Mouse (Mus musculus) liver (tissue): ENCODE data around the gene Ccdc134.

Experiments
- DNase-seq: peaks from one replicate; pipeline ENCODE4 v3.0.0-alpha.2; 2020; ENCODE audit warnings: mixed read lengths

Ccdc134 gene

DNA sequence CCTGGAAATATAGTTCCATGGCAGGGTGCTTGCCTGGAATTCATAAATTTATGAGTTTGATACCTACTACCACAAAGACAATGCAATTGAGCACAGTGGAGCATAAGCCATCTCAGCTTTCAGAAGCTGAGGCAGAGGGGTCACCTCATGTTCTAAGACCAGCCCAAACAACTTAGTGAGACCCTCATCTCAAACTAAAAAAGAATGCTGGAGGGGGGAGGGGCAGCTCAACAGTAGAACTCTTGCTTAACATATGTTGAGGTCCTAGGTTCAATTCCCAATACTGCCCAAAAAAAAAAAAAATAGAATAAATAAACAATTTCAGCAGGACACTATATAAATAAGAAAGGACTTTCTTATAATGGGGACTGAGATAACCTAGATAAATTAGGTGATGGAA, 22.3 kb downstream of the Ccdc134 start:
- DNase-seq = no peak

DNA sequence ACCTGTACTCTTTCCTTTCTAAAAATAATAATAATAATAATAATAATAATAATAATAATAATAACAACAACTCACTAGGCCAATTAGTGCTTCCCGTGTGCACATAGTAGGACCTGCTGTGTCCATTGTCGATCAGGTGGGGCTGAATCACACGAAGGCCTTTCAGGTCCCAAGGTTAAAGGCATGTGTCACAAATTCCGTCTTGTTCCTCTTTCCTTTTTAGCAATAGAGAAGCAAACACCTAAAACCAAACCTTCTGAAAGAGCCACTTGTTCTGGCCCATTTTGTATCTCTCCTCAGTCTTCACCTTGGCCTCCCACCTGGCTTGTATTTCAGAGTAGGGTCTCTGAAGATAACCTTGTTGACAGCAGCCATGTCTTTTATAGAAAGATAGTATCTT, 23.5 kb downstream of the Ccdc134 start:
- no peak for DNase-seq

DNA sequence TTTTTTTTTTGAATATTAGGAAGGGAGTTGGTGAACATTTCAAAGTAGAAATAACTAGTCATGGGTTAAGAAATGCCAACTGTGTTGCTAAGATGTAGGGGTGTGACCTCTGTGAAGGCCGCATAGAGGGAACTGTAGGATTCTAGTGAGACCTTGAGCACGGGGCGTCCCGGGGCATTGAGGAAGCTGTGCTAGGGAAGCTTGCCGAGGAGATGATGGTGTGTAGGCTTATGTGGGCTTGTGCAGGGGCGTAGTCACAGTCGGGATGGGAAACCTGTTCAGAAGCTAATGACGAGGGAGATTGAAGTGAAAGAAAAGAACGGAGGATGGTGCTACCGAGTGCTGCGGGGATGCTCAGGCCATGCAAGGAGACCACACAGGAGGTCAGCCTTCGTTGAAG, 24.3 kb downstream of the Ccdc134 start:
- DNase-seq = no peak

DNA sequence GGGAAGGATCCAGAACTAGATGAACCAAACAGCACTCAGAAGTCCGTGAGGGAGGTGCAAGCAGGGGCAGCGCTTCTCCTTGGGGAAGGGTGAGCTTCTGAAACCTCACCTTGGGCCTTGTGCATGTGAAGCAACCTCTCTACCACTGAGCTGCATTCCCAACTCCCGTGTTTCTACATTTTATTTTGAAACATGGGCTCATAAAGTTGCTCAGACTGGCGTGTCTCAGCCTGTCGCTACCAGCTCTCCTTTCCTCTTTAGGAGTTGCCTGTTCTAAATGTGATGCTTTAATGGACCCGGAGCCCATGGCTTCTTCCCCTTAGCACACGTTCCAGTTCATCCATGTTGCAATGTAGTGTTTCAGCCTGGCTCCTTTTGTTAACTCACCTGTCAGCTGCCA, 24.7 kb downstream of the Ccdc134 start:
- DNase-seq = no peak

DNA sequence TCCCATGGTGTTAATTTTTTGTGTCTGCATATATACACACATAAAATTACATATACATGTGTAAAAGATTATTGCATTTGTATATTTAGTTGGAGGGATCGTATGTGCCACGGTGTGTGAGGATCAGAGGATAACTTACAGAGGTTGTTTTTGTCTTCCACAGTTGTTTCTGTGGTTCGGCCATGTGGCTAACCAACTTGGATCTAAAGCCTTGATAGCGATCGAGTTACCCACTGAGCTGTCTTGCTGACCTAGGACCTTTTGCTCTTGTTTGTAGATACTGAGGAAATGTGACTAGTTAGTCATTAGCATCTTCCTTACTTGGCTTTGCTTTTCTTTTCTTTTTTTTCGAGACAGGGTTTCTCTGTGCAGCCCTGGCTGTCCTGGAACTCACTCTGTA, 28.6 kb downstream of the Ccdc134 start:
- no peak for DNase-seq

DNA sequence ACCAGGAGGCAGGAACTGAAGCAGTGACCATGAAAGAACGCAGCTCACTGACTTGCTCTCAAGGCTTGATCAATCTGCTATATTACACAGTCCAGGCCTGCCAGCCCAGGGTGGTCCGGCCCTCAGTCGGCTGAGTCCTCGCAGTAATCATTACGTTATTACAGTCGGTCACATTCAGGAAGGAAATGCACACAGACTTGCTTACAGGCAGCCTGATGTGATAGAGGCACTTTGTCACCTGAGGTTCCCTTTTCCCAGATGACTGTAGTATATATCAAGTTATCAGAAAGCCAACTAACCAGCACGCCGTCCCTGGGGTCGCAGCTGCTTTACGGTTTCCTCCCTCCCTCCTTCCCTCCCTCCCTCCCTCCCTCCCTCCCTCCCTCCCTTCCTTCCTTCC, 29.2 kb downstream of the Ccdc134 start:
- no peak for DNase-seq

DNA sequence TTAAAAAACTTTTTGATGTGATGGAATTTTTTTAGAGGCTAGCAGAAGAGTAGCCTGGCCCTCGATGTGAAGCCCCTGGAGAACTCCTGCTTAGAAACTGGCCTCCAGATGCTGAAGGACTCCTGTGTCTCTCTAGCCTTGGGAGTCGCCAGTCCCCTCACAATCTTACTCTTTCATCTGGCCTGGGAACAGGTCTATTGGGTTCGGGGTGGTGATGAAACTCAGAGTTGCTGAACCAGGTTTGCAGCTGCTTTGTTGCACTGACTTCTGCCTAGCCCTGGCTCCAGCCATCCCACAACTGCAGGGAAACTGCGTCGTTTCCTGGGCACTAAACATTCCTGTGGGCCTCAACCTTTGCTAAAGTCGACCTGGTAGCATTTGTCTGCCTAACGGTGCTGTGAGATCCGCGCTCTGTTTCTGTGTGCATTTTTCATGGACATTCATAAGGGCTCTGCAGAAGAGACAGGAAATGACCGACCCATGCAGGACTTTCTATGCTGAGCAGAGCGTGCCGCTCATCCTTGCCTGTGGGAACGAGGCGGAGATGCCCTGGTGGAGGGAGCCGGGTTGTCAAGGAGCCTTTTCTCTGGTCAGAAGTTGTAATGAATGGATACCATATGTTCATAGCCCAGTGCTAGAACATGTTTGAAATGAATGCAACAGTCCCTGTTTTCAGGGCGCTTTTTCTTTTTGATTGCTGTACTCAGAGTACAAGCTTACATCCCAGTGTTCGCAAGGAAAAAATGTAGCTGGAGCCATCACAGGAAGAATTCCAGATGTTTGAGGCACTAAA, 30.7 kb downstream of the Ccdc134 start:
- no peak for DNase-seq

DNA sequence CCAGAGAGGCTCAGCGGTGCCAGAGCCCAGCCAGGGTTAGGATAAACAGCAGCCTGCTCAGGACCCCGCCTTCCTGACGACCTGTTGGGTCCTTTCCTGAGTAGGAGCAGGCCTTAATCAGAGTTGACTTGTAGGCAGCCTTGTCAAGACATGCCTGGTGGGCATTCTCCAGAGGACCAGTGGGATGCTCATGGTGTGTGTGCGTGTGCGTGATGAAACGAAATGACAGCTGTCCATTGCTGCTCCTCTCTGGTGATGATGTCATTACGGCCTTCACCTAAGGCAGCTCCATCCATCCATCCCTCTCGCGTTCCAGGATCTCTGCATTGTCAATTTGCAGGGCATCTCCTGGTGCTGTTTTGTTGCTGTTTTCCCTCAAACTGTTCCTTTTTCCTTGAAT, 31.7 kb downstream of the Ccdc134 start:
- no peak for DNase-seq

DNA sequence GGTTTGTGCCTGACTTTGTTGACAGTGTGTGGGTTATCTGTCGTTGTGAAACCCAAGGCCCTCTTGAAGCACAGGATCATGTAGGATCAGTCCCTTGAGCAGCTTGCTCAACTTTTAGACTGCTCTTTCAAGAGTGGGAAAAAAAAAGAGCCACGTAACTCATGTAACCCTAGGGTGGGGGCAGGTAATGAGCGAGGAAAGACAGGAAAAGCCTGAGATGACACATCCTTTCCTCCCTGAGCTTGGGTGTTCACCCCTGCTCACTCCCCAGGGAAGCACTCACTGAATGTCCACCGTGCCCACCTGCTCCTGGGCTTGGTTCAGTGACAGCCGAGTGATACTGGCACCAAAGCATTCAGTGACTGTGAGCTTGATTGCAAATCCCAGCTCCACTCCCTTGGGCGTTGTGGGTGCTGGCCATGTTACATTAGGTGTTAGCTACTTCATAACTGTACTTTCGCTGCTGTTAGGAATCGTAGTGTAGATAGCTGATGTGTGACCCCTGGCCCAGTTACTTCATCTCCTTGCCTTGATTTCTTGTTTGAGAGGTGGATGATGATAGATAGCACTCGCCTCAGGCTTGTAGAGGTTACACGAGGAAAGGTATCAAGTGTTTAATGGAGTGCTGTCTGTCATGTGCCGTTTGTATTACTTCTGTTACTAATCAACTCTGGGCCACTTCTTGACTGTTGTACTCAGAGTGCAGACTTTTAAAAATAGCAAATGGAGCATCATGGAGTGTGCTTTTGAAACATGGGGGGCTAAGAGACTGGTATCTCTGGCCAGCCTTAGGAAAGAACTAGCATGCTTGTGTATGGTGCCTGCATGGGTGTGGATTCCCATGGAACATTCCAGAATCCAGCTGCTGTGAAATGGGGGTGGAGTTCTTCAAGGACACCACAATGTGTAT, 33.3 kb downstream of the Ccdc134 start:
- no peak for DNase-seq

DNA sequence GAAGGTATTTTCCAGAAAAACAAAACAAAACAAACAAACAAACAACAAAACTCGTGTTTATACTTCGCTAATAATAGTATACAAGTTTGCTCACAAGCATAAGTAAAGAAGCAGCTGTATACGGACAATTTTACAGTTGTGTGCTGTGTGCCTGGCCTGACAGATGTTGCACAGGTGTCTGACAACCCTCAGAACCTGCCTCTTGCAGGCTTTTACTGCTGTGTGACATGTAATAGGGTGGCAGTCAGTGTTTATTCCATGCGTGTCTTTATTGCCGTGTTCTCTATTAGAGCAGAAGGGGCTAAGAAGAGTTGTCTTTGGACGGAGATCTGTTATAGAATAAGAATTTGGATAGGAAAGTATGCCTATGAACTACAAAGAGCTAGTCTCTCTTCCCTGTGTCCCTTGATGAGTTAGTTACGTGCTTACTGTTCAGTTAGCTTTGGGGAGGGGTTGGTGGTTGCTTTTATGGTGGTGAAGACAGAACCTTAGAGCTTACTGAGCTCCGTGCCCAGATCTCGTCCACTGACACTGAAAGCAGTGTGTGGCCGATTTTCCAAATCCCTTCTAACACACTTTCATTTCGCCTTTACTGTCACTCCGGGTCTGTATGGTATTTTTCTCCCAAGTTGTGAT, 34.4 kb downstream of the Ccdc134 start:
- DNase-seq = no peak

DNA sequence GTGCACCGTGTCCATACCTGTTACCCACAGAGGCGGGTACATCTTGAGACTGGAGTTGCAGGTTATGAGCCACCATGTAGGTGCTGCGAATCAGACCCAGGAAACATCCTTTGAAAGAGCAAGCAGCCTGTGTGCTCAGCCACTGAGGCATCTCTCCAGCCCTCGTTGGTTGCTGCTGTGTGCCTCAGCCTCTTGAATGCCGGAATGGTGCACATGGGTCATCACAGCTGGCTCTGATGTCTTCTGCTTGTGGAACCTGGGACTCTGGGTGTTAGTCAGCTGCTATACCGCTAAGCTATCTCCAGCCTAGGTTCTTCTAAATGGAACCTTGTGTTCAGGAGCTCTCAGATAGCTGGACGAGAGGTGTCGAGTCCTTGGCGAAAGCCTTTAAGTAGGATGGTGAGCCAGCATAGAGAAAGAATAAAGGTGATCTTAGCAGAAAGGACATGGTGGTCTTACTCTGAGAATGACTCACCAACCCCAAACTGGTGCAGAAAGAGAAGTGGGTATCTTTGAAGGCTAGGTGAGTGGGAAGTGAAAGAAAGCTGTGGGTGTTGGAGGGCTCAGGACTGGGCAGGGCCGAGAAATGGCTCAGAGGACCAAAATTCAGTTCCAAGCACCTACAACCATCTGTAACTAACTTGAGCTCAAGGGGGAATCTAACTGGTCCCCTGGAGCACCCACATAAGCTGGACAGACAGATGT, 35.8 kb downstream of the Ccdc134 start:
- no peak for DNase-seq

DNA sequence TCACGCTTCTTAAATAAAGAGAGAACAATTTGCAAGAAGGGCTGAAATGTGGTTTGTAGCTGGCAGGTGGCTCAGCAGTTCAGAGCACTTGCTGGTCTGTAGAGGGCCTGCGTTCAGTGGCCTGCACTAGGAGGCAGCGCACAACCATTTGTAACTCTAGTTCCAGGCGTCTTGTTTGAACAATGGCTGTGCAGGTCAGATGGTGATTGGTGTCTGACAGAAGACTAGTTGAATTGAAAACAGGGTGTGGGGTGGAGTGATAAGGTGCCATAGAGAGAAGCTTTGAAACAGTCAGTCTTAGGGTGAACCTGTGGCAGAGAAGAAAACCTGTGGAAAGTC, 36.3 kb downstream of the Ccdc134 start:
- DNase-seq = peak; percentile 61

DNA sequence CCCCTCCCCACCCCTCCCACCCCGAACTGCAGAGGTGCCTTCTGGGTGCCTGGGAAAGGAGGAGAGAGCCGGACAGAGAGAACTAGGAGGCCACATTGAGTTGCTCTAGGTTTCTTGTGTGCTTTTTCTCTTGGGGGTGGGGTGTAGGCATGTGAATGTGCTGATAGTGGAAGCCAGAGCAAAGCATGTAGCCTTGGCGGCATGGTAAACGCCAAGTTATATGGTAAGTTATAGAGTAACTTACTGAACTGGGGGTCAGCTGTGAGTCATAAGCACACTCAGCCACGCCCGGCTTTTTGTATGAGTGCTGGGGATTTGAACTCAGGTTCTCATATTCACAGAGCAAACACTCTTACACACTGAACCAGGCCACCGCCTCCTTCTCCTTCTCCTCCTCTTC, 36.8 kb downstream of the Ccdc134 start:
- peak; percentile 52 for DNase-seq

DNA sequence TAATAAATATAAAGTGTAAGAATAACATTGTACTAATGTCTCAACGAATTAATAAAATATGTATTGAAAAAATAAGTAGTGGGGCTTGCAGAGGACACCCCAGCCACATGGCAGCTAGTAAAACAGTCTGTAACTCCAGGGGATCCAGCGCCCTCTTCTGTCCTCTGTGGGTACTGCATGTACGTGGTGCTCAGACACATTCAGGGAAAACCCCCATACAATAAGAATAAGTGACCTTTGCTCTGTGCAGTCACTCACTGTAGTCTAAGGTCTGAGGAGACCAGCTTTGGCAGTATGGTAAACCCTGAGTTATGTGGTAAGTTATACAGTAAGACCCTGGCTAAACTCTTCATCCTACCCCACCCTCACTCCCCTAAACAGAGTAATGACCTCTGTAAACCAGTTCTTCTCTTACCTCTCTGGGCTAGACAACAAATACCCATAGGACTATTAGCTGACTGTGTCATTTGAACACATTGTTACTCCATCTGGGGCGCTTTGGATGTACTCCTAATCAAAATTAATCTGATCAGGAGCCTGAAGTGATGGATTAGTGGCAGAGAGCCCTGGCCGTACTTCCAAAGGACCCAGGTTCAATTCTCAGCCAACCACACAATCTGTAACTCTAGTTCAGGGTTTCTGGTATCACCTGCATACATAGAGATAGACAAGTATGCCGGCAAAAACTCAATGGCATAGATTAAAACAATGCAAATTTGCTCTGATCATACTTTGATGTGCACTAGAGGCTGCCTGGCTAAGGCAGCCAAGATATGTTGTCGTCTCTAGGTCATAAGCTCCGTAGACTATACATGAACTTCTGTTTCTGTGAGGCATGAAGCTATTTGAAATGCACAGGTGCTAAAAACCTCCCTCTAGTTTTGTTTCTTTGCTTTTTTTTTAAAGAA, 37.9 kb downstream of the Ccdc134 start:
- DNase-seq = peak; percentile 89

DNA sequence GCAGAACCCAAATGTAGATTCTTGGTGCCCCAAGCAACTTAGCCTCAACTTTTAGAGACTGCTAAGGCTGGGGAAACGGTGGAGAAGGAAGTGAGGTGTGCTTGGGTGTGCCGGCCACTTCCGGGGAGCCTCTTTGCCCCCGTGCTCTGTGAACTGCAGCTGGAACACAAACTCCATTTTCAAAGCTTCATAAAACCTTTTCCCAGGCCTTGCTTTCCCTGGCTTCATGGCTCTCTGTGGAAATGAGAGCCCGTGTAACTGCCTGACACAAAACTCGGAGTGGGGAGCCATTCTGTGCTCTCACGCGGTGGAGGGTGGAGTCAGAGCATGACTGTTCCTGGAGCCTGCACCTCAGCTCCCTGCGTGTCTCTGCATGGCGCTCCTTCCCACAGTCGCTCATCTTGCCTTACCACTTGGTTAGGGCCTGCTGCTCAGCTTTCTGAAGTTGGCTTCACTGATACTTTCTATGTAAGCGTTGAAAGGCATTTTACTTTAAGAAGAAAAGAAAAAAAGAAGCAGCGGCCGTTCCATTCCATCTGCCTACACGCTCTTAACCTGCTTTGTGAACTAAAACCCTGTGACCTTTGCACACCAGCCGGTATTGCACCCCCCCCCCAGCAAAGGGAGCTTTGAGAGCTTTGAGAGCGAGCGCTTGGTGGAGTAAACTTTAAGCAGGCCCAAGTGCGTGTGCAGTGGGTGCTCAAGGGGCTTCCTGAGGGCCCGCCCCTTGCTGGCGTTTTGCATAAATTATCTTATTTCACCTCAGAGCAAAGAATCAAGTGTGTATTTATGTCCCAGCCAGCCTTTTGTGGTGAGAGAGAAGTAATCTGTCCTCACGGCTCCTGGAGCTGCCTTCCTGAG, 38.7 kb downstream of the Ccdc134 start:
- peak; percentile 36 for DNase-seq

DNA sequence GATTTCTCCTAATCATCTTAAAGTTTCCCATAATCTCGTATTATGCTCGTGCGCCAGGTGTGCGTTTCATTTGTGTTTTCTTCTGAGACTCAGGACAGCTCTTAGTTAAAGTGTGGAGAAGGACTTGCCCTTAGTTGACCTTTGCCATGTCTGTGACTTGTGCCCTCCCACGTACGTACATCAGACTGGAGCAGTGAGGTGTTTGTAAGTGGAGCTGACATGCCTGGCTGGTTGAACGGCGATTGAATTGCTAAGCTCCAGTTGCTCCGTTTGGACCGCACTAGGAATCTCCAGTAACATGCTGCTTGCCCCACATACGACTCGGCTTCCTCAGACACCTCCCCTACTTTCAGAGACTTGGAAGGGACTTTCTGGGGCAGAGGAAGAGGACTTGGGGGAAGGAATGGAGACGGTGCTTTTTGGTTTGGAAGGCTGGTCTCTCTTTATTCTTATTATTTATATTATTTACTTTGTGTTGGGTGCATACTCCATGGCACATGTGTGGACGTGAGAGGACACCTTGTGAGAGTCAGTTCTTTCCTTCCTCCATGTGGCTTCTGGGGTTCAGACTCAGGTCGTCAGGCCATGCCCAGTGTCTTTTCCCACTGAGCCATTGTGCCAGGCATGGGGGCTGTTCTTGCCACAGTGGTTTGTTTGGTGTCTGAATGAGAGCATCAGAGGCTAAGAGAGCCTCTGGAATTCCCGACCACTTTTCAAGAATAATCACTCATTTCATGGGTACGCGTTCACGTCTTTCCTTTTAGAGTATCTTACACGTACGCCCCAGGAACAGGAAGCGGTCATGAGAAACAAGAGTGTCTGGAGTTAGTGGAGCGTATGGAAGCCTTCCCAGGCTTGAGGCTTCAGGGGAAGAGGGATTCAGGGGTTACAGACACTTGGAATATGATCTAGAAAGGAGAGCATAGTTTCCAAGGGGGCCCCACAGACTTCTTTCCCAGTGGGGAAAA, 39.8 kb downstream of the Ccdc134 start:
- DNase-seq = no peak

DNA sequence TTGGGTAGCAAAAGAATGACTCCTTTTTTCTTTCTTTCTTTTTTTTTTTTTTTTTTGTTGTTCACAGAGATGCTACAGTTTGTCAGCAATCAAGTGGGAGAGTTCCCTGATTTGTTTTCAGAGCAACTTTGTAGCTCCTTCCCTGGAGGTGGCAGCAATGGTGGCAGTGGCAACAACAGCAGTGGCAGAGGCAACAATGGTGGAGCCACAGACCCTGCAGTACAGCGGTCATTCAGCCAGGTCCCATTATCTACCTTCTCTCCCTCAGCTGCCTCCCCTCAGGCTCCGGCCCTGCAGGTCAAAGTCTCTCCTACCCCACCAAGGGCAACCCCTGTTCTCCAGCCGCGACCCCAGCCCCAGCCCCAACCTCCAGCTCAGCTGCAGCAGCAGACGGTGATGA, 41.9 kb downstream of the Ccdc134 start:
- DNase-seq = no peak

DNA sequence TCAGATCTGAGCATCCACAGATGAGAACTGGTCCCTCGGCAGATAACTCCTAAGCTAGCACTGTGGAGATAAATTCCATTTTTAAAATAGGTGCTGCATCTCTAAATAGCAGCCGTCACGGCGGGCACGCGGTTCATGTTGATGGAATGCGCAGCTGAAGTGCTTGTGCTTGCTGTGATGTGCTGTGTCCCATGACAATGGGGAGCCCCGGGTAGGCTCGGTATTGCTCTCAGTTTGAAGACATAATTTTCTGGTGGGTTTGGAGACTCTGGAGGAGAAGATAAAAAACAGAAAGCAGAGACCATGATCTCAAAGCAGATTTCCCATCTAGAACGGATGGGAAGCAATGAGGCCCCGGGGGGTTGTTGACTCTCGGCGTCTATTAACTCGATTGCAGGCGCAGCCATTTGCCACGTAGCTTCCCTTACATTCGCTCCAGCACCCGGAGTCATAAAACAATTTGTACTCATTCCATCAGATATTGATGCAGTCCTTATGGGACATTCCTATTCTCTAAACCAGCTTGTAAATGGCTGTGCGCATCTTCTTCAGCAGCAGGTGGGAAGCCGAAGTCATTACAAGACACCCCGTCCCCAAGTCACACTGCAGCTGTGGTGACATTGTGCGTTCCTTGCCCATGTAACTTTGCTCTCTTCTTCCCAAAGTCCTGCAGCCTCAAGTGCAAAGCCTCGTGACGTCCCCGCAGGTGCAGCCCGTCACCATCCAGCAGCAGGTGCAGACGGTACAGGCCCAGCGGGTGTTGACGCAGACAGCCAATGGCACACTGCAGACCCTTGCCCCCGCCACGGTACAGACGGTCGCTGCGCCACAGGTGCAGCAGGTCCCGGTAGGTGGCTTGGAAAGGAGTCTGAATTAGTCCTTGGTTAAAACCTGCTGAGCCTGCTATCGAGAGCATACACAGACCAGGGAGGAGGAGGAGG, 43.0 kb downstream of the Ccdc134 start:
- no peak for DNase-seq

DNA sequence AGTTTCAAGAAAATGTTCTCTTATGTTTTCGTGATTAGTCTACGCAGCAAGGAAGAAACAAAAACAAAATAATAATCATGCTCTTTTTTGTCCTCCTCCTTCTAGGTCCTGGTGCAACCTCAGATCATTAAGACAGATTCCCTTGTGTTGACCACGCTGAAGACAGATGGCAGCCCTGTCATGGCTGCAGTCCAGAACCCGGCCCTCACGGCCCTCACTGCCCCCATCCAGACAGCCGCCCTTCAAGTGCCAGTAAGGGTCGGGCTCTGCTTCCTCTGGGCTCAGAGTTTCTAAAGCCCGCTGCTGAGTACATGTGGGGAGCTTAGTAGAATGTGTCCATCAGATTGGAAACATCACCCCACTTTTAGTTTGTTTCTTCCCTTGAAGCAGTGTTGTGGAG, 44.9 kb downstream of the Ccdc134 start:
- DNase-seq = no peak
